Mouse (Mus musculus) intestine, embryonic 14.5 days (tissue): ENCODE measurements at regions not wholly inside any gene's neighbourhood (a gene's known extent, or its start where the extent isn't known, plus 50 kb on each side); places are given as distances from the start of the nearest gene placed in this dataset.

ENCODE experiments used
- ATAC-seq: fragments of 200-750 bp; cut with Nextera tagmentation; replicated peaks from 2 replicates; pipeline ENCODE4 v1.8.0; 2017; ENCODE audit warnings: low read depth, moderate number of reproducible peaks, moderate TSS enrichment, moderate library complexity; ENCODE audit not compliant: low FRiP score, low TSS enrichment
- DNase-seq: peaks from one replicate; pipeline ENCODE4 v3.0.0-alpha.2; 2018; ENCODE audit warnings: low spot score
- H3K27ac ChIP-seq: fragments of 300-500 bp; sonication (generic); 2 replicates; pipeline ENCODE4 v1.5.1; 2014; ENCODE audit warnings: low read depth, mild to moderate bottlenecking, control low read depth
- H3K27me3 ChIP-seq: fragments of 300-500 bp; sonication (generic); replicated peaks from 2 replicates; pipeline ENCODE4 v1.6.1; 2014; ENCODE audit warnings: low read length, control low read depth; ENCODE audit not compliant: control insufficient read depth, insufficient read depth
- H3K36me3 ChIP-seq: fragments of 300-500 bp; sonication (generic); 2 replicates; pipeline ENCODE4 v1.6.1; 2014; ENCODE audit warnings: low read length, control low read depth; ENCODE audit not compliant: control insufficient read depth, insufficient read depth
- H3K4me1 ChIP-seq: fragments of 300-500 bp; sonication (generic); replicated peaks from 2 replicates; pipeline ENCODE4 v1.6.1; 2014; ENCODE audit warnings: low read length, control low read depth, mixed read lengths; ENCODE audit not compliant: control insufficient read depth, insufficient read depth
- H3K4me2 ChIP-seq: fragments of 300-500 bp; sonication (generic); 2 replicates; pipeline ENCODE4 v1.6.1; 2014; ENCODE audit warnings: low read length
- H3K4me3 ChIP-seq: fragments of 300-500 bp; sonication (generic); 2 replicates; pipeline ENCODE4 v1.5.1; 2014; ENCODE audit warnings: low read depth, low read length, control low read depth, mixed read lengths
- H3K9ac ChIP-seq: fragments of 300-500 bp; sonication (generic); 2 replicates; pipeline ENCODE4 v1.6.1; 2014; ENCODE audit warnings: mild to moderate bottlenecking, low read length
- H3K9me3 ChIP-seq: fragments of 300-500 bp; sonication (generic); 2 replicates; pipeline ENCODE4 v1.6.1; 2016; ENCODE audit warnings: low read length, control low read depth; ENCODE audit not compliant: control insufficient read depth
- WGBS: fragments of 180-500 bp; shearing (Covaris S2); extraction: QIAGEN DNeasy Blood & Tissue Kit; methylation state at CpG from one replicate; pipeline ENCODE4 v1.1.7; 2014; 5-methylcytosine and 5-hydroxymethylcytosine counted together

- H3K27ac ChIP-seq: no peak overlapping the region
- no peaks in the 10 kb centered on the region for H3K36me3 ChIP-seq
- no peaks in the 10 kb centered on the region for H3K9me3 ChIP-seq
- no peak overlapping the region for H3K4me3 ChIP-seq
- WGBS: 86% methylated on average over 7 of the region's 7 CpGs
- no peak overlapping the region for H3K9ac ChIP-seq
- no peaks in the 10 kb centered on the region for H3K27me3 ChIP-seq
- no peaks in the 10 kb centered on the region for H3K4me1 ChIP-seq
- no peak for DNase-seq
- no peak overlapping the region for H3K4me2 ChIP-seq
- no peak for ATAC-seq
These were observed 200.3 kb upstream of the Tmem161b start for GRCm38 (mm10) chr13:84021771-84022170.

DNA sequence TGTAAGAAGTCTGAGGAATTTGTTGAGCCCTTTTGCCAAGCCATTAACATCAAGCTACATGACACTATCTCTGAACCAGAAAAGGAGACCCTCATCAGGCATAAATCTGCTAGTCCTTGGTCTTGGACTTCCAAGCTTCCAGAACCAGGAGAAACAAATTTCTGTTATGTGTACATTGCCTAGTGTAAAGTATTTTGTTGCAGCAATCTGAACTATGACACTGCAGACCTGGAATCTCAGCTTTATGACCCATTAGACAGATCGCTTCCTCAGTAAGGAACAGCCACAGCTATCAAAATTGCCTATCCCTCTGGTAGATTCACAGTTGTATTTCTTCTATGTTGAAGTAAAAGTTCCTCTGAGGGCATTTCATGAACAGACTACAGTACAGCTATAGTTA, 199.1 kb upstream of the Tmem161b start:
- H3K27me3 ChIP-seq: no peaks in the 10 kb centered on the region
- H3K27ac ChIP-seq: no peak overlapping the region
- no peak for ATAC-seq
- no peaks in the 10 kb centered on the region for H3K4me1 ChIP-seq
- H3K9ac ChIP-seq: no peak overlapping the region
- H3K4me3 ChIP-seq: no peak overlapping the region
- WGBS: 87% methylated on average over 1 of the region's 1 CpGs
- H3K9me3 ChIP-seq: no peaks in the 10 kb centered on the region
- H3K4me2 ChIP-seq: no peak overlapping the region
- DNase-seq: no peak
- H3K36me3 ChIP-seq: no peaks in the 10 kb centered on the region

GRCm38 (mm10) chr13:84023637-84024036, 198.5 kb upstream of the Tmem161b start:
- Histone ChIP-seq H3K9ac (no peak overlapping the region), H3K27me3 (no peaks in the 10 kb centered on the region), H3K36me3 (no peaks in the 10 kb centered on the region), H3K4me3 (no peak overlapping the region), H3K9me3 (no peaks in the 10 kb centered on the region), H3K4me2 (no peak overlapping the region), H3K27ac (no peak overlapping the region), H3K4me1 (no peaks in the 10 kb centered on the region)
- ATAC-seq (0 out of 2 replicates have a peak, but pooled peaks have one; percentile 40), DNase-seq (no peak)
- WGBS: 74% methylated on average over 5 of the region's 5 CpGs

- Histone ChIP-seq H3K36me3 (no peaks in the 10 kb centered on the region), H3K9me3 (no peaks in the 10 kb centered on the region), H3K4me2 (no peak overlapping the region), H3K27me3 (no peaks in the 10 kb centered on the region), H3K4me3 (no peak overlapping the region), H3K9ac (no peak overlapping the region), H3K27ac (no peak overlapping the region), H3K4me1 (no peaks in the 10 kb centered on the region)
- 73% methylated on average over 2 of the region's 2 CpGs for whole genome bisulfite sequencing
- no peak for DNase-seq
- no peak for ATAC-seq
These were observed 196.7 kb upstream of the Tmem161b start for GRCm38 (mm10) chr13:84025348-84025747.

GRCm38 (mm10) chr13:84047736-84048135, 174.4 kb upstream of the Tmem161b start:
- H3K27ac ChIP-seq: no peak overlapping the region
- H3K4me3 ChIP-seq: no peak overlapping the region
- 86% methylated on average over 6 of the region's 6 CpGs for WGBS
- H3K36me3 ChIP-seq: no peaks in the 10 kb centered on the region
- no peaks in the 10 kb centered on the region for H3K4me1 ChIP-seq
- no peaks in the 10 kb centered on the region for H3K9me3 ChIP-seq
- H3K27me3 ChIP-seq: no peaks in the 10 kb centered on the region
- H3K9ac ChIP-seq: no peak overlapping the region
- DNase-seq (no peak), ATAC-seq (no peak)
- H3K4me2 ChIP-seq: no peak overlapping the region

DNA sequence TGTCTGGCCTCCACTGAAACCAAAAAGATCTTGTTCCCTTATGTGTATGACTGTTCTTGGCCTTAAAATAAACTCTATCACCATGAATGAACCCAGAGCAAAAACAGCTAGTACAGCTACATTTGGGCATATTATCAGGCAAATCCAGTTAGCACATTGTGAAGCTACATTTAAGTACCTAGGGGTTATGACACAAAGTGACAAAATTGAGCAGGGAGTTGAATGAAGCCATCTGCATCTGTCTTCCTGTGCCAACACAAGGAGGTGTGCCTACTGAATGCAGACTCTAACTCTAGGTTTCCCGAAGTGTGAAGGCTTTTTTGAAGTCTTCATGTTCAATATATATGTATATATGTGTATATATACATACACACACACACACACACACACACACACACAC, 169.9 kb upstream of the Tmem161b start:
- 81% methylated on average over 1 of the region's 1 CpGs for whole genome bisulfite sequencing
- ATAC-seq: no peak

DNA sequence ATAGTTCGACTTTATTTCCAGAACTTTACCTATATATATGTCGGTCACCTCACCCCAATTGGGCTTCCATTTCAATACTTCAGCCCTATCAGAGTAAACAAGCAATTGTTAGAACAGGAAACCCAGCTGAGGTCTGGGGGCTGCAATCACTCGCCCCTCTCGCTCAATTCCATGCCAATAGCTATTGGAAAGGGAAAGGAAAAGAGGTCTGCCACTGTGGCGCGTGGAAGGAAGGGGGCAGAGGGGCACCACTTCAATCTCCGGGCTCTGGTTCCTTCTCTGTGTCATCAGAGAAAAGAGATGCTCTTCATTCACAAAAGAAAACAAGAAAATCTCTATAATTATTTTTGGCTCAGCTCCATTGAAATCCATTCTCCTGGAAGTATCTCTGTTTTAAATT, 167.1 kb upstream of the Tmem161b start:
- 73% methylated on average over 7 of the region's 7 CpGs for WGBS
- H3K36me3 ChIP-seq: no peaks in the 10 kb centered on the region
- no peak overlapping the region for H3K4me2 ChIP-seq
- ATAC-seq (no peak), DNase-seq (no peak)
- no peak overlapping the region for H3K4me3 ChIP-seq
- no peak overlapping the region for H3K9ac ChIP-seq
- H3K27me3 ChIP-seq: no peaks in the 10 kb centered on the region
- H3K4me1 ChIP-seq: no peaks in the 10 kb centered on the region
- H3K9me3 ChIP-seq: no peaks in the 10 kb centered on the region
- no peak overlapping the region for H3K27ac ChIP-seq

More for the DNA sequence above, 169.9 kb upstream of the Tmem161b start:
- Histone ChIP-seq H3K27ac (no peak overlapping the region), H3K27me3 (no peaks in the 10 kb centered on the region), H3K9me3 (no peaks in the 10 kb centered on the region), H3K4me2 (no peak overlapping the region), H3K9ac (no peak overlapping the region), H3K4me3 (no peak overlapping the region), H3K36me3 (no peaks in the 10 kb centered on the region), H3K4me1 (no peaks in the 10 kb centered on the region)
- DNase-seq: no peak

- DNase-seq (no peak), ATAC-seq (no peak)
- H3K9ac ChIP-seq: no peak overlapping the region
- no peaks in the 10 kb centered on the region for H3K27me3 ChIP-seq
- no peak overlapping the region for H3K27ac ChIP-seq
- H3K9me3 ChIP-seq: no peaks in the 10 kb centered on the region
- no peak overlapping the region for H3K4me2 ChIP-seq
- no peaks in the 10 kb centered on the region for H3K4me1 ChIP-seq
- no peaks in the 10 kb centered on the region for H3K36me3 ChIP-seq
- H3K4me3 ChIP-seq: no peak overlapping the region
These were observed 166.5 kb upstream of the Tmem161b start for GRCm38 (mm10) chr13:84055576-84055975.

- Histone ChIP-seq H3K9me3 (no peaks in the 10 kb centered on the region), H3K4me1 (no peaks in the 10 kb centered on the region)
- 73% methylated on average over 3 of the region's 3 CpGs for WGBS
These were observed 165.6 kb upstream of the Tmem161b start for GRCm38 (mm10) chr13:84056451-84056850.

More at GRCm38 (mm10) chr13:84056451-84056850, 165.6 kb upstream of the Tmem161b start:
- H3K9ac ChIP-seq: no peak overlapping the region
- ATAC-seq: no peak
- no peak overlapping the region for H3K4me2 ChIP-seq
- no peaks in the 10 kb centered on the region for H3K27me3 ChIP-seq
- DNase-seq: no peak
- H3K36me3 ChIP-seq: no peaks in the 10 kb centered on the region
- no peak overlapping the region for H3K4me3 ChIP-seq
- no peak overlapping the region for H3K27ac ChIP-seq
